Mouse (Mus musculus) kidney, adult 2 months (tissue): Measurements from ENCODE around the gene Ripply2.

Experiments
- CTCF ChIP-seq: fragments of 200-500 bp; conservative IDR thresholded peaks from 2 replicates; pipeline ENCODE4 v1.5.1; 2011; ENCODE audit warnings: low read depth, mild to moderate bottlenecking, control low read depth, low read length, moderate library complexity, mixed read lengths; ENCODE audit not compliant: insufficient read depth, insufficient read length
- POLR2A ChIP-seq: fragments of 200-500 bp; IDR thresholded peaks from one replicate; pipeline ENCODE4 v1.6.1; 2011; ENCODE audit warnings: low read depth, low read length, control low read depth

GRCm38 (mm10) chr9:86997046-86997691 lies 18.2 kb upstream of the Ripply2 start:
- no peak for TF ChIP-seq CTCF
- no peak for TF ChIP-seq POLR2A
